Mouse (Mus musculus) kidney, embryonic 14.5 days (tissue): ENCODE measurements at regions not wholly inside any gene's neighbourhood (a gene's known extent, or its start where the extent isn't known, plus 50 kb on each side); places are given as distances from the start of the nearest gene placed in this dataset.
"Not testable (repeated sequence)": the region's sequence is repeated elsewhere in the genome, so short reads cannot be mapped to it uniquely, and the experiment has no call there.

Experiments
- ATAC-seq: fragments of 200-750 bp; cut with Nextera tagmentation; 2 replicates; pipeline ENCODE4 v1.8.0; 2017; ENCODE audit warnings: moderate number of reproducible peaks, mild to moderate bottlenecking, moderate TSS enrichment, moderate library complexity; ENCODE audit not compliant: low FRiP score, low TSS enrichment
- H3K27ac ChIP-seq: fragments of 300-500 bp; sonication (generic); 2 replicates; pipeline ENCODE4 v1.5.1; 2014; ENCODE audit warnings: low read depth, mild to moderate bottlenecking, low read length, moderate library complexity, mixed read lengths
- H3K27me3 ChIP-seq: fragments of 300-500 bp; sonication (generic); 2 replicates; pipeline ENCODE4 v1.6.1; 2014; ENCODE audit warnings: mild to moderate bottlenecking, low read length; ENCODE audit not compliant: control insufficient read depth, insufficient read depth
- H3K36me3 ChIP-seq: fragments of 300-500 bp; sonication (generic); 2 replicates; pipeline ENCODE4 v1.6.1; 2014; ENCODE audit warnings: low read length, mixed read lengths; ENCODE audit not compliant: control insufficient read depth, insufficient read depth
- H3K4me1 ChIP-seq: fragments of 300-500 bp; sonication (generic); 2 replicates; pipeline ENCODE4 v1.6.1; 2014; ENCODE audit warnings: low read length, mixed read lengths; ENCODE audit not compliant: control insufficient read depth, insufficient read depth
- H3K4me2 ChIP-seq: fragments of 300-500 bp; sonication (generic); replicated peaks from 2 replicates; pipeline ENCODE4 v1.6.1; 2014; ENCODE audit warnings: low read depth, mild to moderate bottlenecking, low read length
- H3K4me3 ChIP-seq: fragments of 300-500 bp; sonication (generic); 2 replicates; pipeline ENCODE4 v1.5.1; 2014; ENCODE audit warnings: mild to moderate bottlenecking, low read length
- H3K9ac ChIP-seq: fragments of 300-500 bp; sonication (generic); 2 replicates; pipeline ENCODE4 v1.6.1; 2014; ENCODE audit warnings: low read depth, mild to moderate bottlenecking, low read length, moderate library complexity
- H3K9me3 ChIP-seq: fragments of 300-500 bp; sonication (generic); 2 replicates; pipeline ENCODE4 v1.6.1; 2016; ENCODE audit warnings: low read length; ENCODE audit not compliant: control insufficient read depth
- WGBS: fragments of 180-500 bp; shearing (Covaris S2); extraction: QIAGEN DNeasy Blood & Tissue Kit; methylation state at CpG from one replicate; pipeline ENCODE4 v1.1.7; 2014; 5-methylcytosine and 5-hydroxymethylcytosine counted together

- Histone ChIP-seq H3K9me3 (no peaks in the 10 kb centered on the region), H3K4me3 (no peak overlapping the region), H3K27ac (no peak overlapping the region), H3K9ac (no peak overlapping the region), H3K4me2 (no peak overlapping the region), H3K36me3 (no peaks in the 10 kb centered on the region), H3K27me3 (no peaks in the 10 kb centered on the region), H3K4me1 (no peaks in the 10 kb centered on the region)
- ATAC-seq: no peak
- WGBS: 54% methylated on average over 8 of the region's 8 CpGs
Observed at GRCm38 (mm10) chrX:159055689-159056461, 154.2 kb upstream of the Rps6ka3 start.

GRCm38 (mm10) chrX:159056462-159056805 is 153.7 kb upstream of the Rps6ka3 start:
- Histone ChIP-seq H3K9me3 (no peaks in the 10 kb centered on the region), H3K9ac (no peak overlapping the region), H3K27ac (no peak overlapping the region), H3K36me3 (no peaks in the 10 kb centered on the region), H3K27me3 (no peaks in the 10 kb centered on the region), H3K4me3 (no peak overlapping the region), H3K4me1 (no peaks in the 10 kb centered on the region), H3K4me2 (no peak overlapping the region)
- ATAC-seq: no peak

GRCm38 (mm10) chrX:159058931-159059330 is 151.2 kb upstream of the Rps6ka3 start:
- no peak overlapping the region for H3K4me3 ChIP-seq
- H3K36me3 ChIP-seq: no peaks in the 10 kb centered on the region
- no peaks in the 10 kb centered on the region for H3K27me3 ChIP-seq
- H3K4me1 ChIP-seq: no peaks in the 10 kb centered on the region
- no peak overlapping the region for H3K27ac ChIP-seq
- ATAC-seq: no peak
- H3K9ac ChIP-seq: no peak overlapping the region
- H3K4me2 ChIP-seq: no peak overlapping the region
- H3K9me3 ChIP-seq: no peaks in the 10 kb centered on the region

GRCm38 (mm10) chrX:159061322-159061721 is 148.8 kb upstream of the Rps6ka3 start:
- Histone ChIP-seq H3K27ac (no peak overlapping the region), H3K4me3 (no peak overlapping the region), H3K4me1 (no peaks in the 10 kb centered on the region), H3K36me3 (no peaks in the 10 kb centered on the region), H3K27me3 (no peaks in the 10 kb centered on the region), H3K4me2 (no peak overlapping the region), H3K9ac (no peak overlapping the region), H3K9me3 (no peaks in the 10 kb centered on the region)
- ATAC-seq: no peak

- ATAC-seq: no peak
- no peak overlapping the region for H3K4me3 ChIP-seq
- H3K36me3 ChIP-seq: no peaks in the 10 kb centered on the region
- H3K4me1 ChIP-seq: no peaks in the 10 kb centered on the region
- no peaks in the 10 kb centered on the region for H3K9me3 ChIP-seq
- no peak overlapping the region for H3K27ac ChIP-seq
- no peak overlapping the region for H3K4me2 ChIP-seq
- H3K9ac ChIP-seq: no peak overlapping the region
- WGBS: 78% methylated on average over 2 of the region's 2 CpGs
- H3K27me3 ChIP-seq: no peaks in the 10 kb centered on the region; the same call in 1 of the 2 replicates
Observed at GRCm38 (mm10) chrX:159066212-159066611, 143.9 kb upstream of the Rps6ka3 start.

- no peak overlapping the region for H3K4me3 ChIP-seq
- no peaks in the 10 kb centered on the region; the same call in 1 of the 2 replicates for H3K27me3 ChIP-seq
- ATAC-seq: no peak
- H3K27ac ChIP-seq: no peak overlapping the region
- H3K4me2 ChIP-seq: no peak overlapping the region
- WGBS: 84% methylated on average over 3 of the region's 3 CpGs
- H3K9me3 ChIP-seq: no peaks in the 10 kb centered on the region
- no peak overlapping the region for H3K9ac ChIP-seq
- H3K4me1 ChIP-seq: no peaks in the 10 kb centered on the region
- H3K36me3 ChIP-seq: no peaks in the 10 kb centered on the region
Observed at GRCm38 (mm10) chrX:159072647-159073046, 137.5 kb upstream of the Rps6ka3 start.

GRCm38 (mm10) chrX:159073533-159073932 is 136.6 kb upstream of the Rps6ka3 start:
- H3K4me3 ChIP-seq: no peak overlapping the region
- no peaks in the 10 kb centered on the region for H3K36me3 ChIP-seq
- H3K27me3 ChIP-seq: no peaks in the 10 kb centered on the region; the same call in 1 of the 2 replicates
- H3K4me1 ChIP-seq: no peaks in the 10 kb centered on the region
- H3K9me3 ChIP-seq: no peaks in the 10 kb centered on the region
- no peak overlapping the region for H3K4me2 ChIP-seq
- no peak for ATAC-seq
- no peak overlapping the region for H3K9ac ChIP-seq
- no peak overlapping the region for H3K27ac ChIP-seq

- H3K4me3 ChIP-seq: no peak overlapping the region
- peaks cover 3% of the 10 kb centered on the region; the same call in 1 of the 2 replicates for H3K27me3 ChIP-seq
- no peaks in the 10 kb centered on the region for H3K4me1 ChIP-seq
- H3K4me2 ChIP-seq: no peak overlapping the region
- no peaks in the 10 kb centered on the region for H3K9me3 ChIP-seq
- no peak for ATAC-seq
- WGBS: 88% methylated on average over 2 of the region's 2 CpGs
- no peaks in the 10 kb centered on the region for H3K36me3 ChIP-seq
- H3K27ac ChIP-seq: no peak overlapping the region
- H3K9ac ChIP-seq: no peak overlapping the region
Observed at GRCm38 (mm10) chrX:159080508-159080907, 129.6 kb upstream of the Rps6ka3 start.

- ATAC-seq, H3K36me3 ChIP-seq, H3K9me3 ChIP-seq, H3K27ac ChIP-seq, H3K4me2 ChIP-seq, H3K27me3 ChIP-seq, H3K4me3 ChIP-seq, H3K4me1 ChIP-seq, H3K9ac ChIP-seq: not testable (repeated sequence)
- WGBS: 91% methylated on average over 6 of the region's 6 CpGs
Observed at GRCm38 (mm10) chrX:159110651-159111050, 99.5 kb upstream of the Rps6ka3 start.
